Mouse (Mus musculus): Measurements from ENCODE around the gene Ank3.

- TF ChIP-seq CTCF (IDR thresholded peaks at IDR 0.05; ENCODE audit: low read depth, low read length) (no peak), POLR2A (IDR thresholded peaks at IDR 0.05; ENCODE audit: extremely low read depth, insufficient read depth, low read length) (no peak)
Measured at GRCm38 (mm10) chr10:70057064-70057463, 658.5 kb downstream of the Ank3 start.

Data from liver, adult 2 months (tissue).